In genomic region chr3:142941319-142942024, GRCm38 (mm10) we compare ENCODE assay signal across 14 mouse cellular contexts. TPM values are rescaled to one million over a fixed set of nuclear protein-coding genes. Genes with fewer than 3 reads are reported as not detected.
DNase-seq lines count a peak whose midpoint lies in the region; ATAC-seq and TF ChIP-seq lines count a peak whose summit lies in the region.
"Had no signal": no experiment of that assay in that cellular context is flagged by ENCODE, and none has a peak within 500 bp of the region (broad histone marks: within the 10 kb centered on the region; RNA-seq: fewer than 3 reads in every experiment).

No protein-coding gene starts in this region.

- no peaks in the 10 kb centered on the region for H3K27me3 ChIP-seq in embryonic facial prominence, embryonic 14.5 days (replicated peaks; ENCODE audit: control insufficient read depth, insufficient read depth, low read length)
- no peaks in the 10 kb centered on the region for H3K27me3 ChIP-seq in embryonic facial prominence, embryonic 10.5 days (replicated peaks; ENCODE audit: low read depth, poor library complexity, severe bottlenecking)
- no peaks in the 10 kb centered on the region for H3K27me3 ChIP-seq in stomach, embryonic 16.5 days (ENCODE audit: control insufficient read depth, insufficient read depth, low read length)
- H3K27me3 ChIP-seq: hindbrain, embryonic 15.5 days; neural tube, embryonic 13.5 days had no signal

- TF ChIP-seq CTCF in lung, adult 2 months (IDR thresholded peaks at IDR 0.05; ENCODE audit: insufficient read depth, low read length): no peak

- H3K36me3 ChIP-seq in embryonic facial prominence, embryonic 14.5 days (ENCODE audit: control insufficient read depth, insufficient read depth, low read length): no peaks in the 10 kb centered on the region
- no peaks in the 10 kb centered on the region for H3K36me3 ChIP-seq in embryonic facial prominence, embryonic 10.5 days (replicated peaks)
- no peaks in the 10 kb centered on the region for H3K36me3 ChIP-seq in stomach, embryonic 16.5 days (ENCODE audit: control insufficient read depth, insufficient read depth, low read length)
- H3K36me3 ChIP-seq: hindbrain, embryonic 15.5 days; neural tube, embryonic 13.5 days had no signal

- H3K9me3 ChIP-seq in embryonic facial prominence, embryonic 14.5 days (ENCODE audit: control insufficient read depth, low read length): no peaks in the 10 kb centered on the region
- no peaks in the 10 kb centered on the region for H3K9me3 ChIP-seq in embryonic facial prominence, embryonic 10.5 days
- H3K9me3 ChIP-seq in stomach, embryonic 16.5 days (replicated peaks; ENCODE audit: control insufficient read depth, low read length): no peaks in the 10 kb centered on the region
- H3K9me3 ChIP-seq: hindbrain, embryonic 15.5 days; neural tube, embryonic 13.5 days had no signal

- no peak overlapping the region for H3K4me2 ChIP-seq in embryonic facial prominence, embryonic 14.5 days (ENCODE audit: low read depth, low read length)
- no peak overlapping the region for H3K4me2 ChIP-seq in stomach, embryonic 16.5 days (ENCODE audit: low read depth, low read length)
- H3K4me2 ChIP-seq: hindbrain, embryonic 15.5 days; midbrain, embryonic 11.5 days; neural tube, embryonic 13.5 days had no signal

- ATAC-seq in embryonic facial prominence, embryonic 14.5 days (ENCODE audit: low read depth): no peak
- peak; percentile 79 for ATAC-seq in stomach, embryonic 16.5 days (ENCODE audit: insufficient read depth, low FRiP score)

- 35% methylated on average over 6 of the region's 6 CpGs for WGBS in embryonic facial prominence, embryonic 14.5 days
- WGBS in embryonic facial prominence, embryonic 10.5 days: 56% methylated on average over 6 of the region's 6 CpGs
- WGBS in lung, adult 2 months: 38% methylated on average over 6 of the region's 6 CpGs
- 39% methylated on average over 6 of the region's 6 CpGs for WGBS in stomach, embryonic 16.5 days

- H3K27ac ChIP-seq in embryonic facial prominence, embryonic 14.5 days (replicated peaks; ENCODE audit: low read depth, low read length): no peak overlapping the region
- no peak overlapping the region for H3K27ac ChIP-seq in embryonic facial prominence, embryonic 10.5 days (replicated peaks)
- peak overlapping the region; percentile 62; the same call in 1 of the 2 replicates for H3K27ac ChIP-seq in stomach, embryonic 16.5 days (ENCODE audit: low read length)
- H3K27ac ChIP-seq: hindbrain, embryonic 15.5 days; neural tube, embryonic 13.5 days had no signal

- no peak for TF ChIP-seq POLR2A in lung, adult 2 months (IDR thresholded peaks at IDR 0.05; ENCODE audit: borderline replicate concordance, extremely low read depth, low read depth, low read length)

- DNase-seq in embryonic facial prominence, embryonic 14.5 days (ENCODE audit: low spot score): peak; percentile 16
- DNase-seq in embryonic facial prominence, embryonic 10.5 days (ENCODE audit: low spot score): no peak
- peak; percentile 24 to 61 for DNase-seq in lung, adult 18-20 months
- no peak for DNase-seq in lung, adult 2 months
- peak; percentile 33 to 44 for DNase-seq in heart, postnatal 14 days
- DNase-seq in spleen, postnatal 14 days (ENCODE audit: low spot score in 2 of 2): no peak
- no peak for DNase-seq in frontal cortex, postnatal 36 days (ENCODE audit: low spot score in 2 of 2)
- DNase-seq: adrenal gland, postnatal 36 days; cerebellum, postnatal 25 days had no signal

- H3K4me3 ChIP-seq in embryonic facial prominence, embryonic 14.5 days (ENCODE audit: low read depth, low read length): no peak overlapping the region
- H3K4me3 ChIP-seq in embryonic facial prominence, embryonic 10.5 days: no peak overlapping the region
- no peak overlapping the region for H3K4me3 ChIP-seq in lung, adult 2 months (replicated peaks; ENCODE audit: extremely low read depth, low read depth, low read length)
- H3K4me3 ChIP-seq in stomach, embryonic 16.5 days (replicated peaks; ENCODE audit: low read length): no peak overlapping the region
- H3K4me3 ChIP-seq: erythroblast, embryonic 14.5 days; hindbrain, embryonic 15.5 days; neural tube, embryonic 13.5 days had no signal

- H3K9ac ChIP-seq in embryonic facial prominence, embryonic 14.5 days (ENCODE audit: low read depth, low read length): no peak overlapping the region
- H3K9ac ChIP-seq in stomach, embryonic 16.5 days (ENCODE audit: low read length): no peak overlapping the region
- H3K9ac ChIP-seq: hindbrain, embryonic 15.5 days; neural tube, embryonic 13.5 days had no signal

- peaks cover 4% of the 10 kb centered on the region; the same call in 1 of the 2 replicates for H3K4me1 ChIP-seq in embryonic facial prominence, embryonic 14.5 days (ENCODE audit: control insufficient read depth, insufficient read depth, low read length)
- peaks cover 5% of the 10 kb centered on the region for H3K4me1 ChIP-seq in embryonic facial prominence, embryonic 10.5 days
- H3K4me1 ChIP-seq in lung, adult 2 months (ENCODE audit: control insufficient read depth, insufficient read depth, low read length): no peaks in the 10 kb centered on the region
- no peaks in the 10 kb centered on the region for H3K4me1 ChIP-seq in stomach, embryonic 16.5 days (ENCODE audit: control insufficient read depth, insufficient read depth, low read length)
- H3K4me1 ChIP-seq: hindbrain, embryonic 15.5 days; neural tube, embryonic 13.5 days had no signal

- intact Hi-C loops in heart, postnatal 14 days (cut with DNase I): no loop called here

RNA-seq across cellular contexts. Expression of gene Pkn2, which starts 59.7 kb away (rescaled TPM):
- polyA plus RNA-seq in embryonic facial prominence, embryonic 14.5 days (2014; fragmentation: Nextera tagmentation; extraction: Ambion mirVana): 39.5 and 42.8 TPM in 2 replicates
- polyA plus RNA-seq in embryonic facial prominence, embryonic 10.5 days (2016; fragmentation: Nextera tagmentation; extraction: Ambion mirVana): 55.0 and 55.6 TPM in 2 replicates
- 17.6 and 44.1 TPM in 2 replicates for polyA plus RNA-seq in lung, adult 2 months (2012; rRNA removed)
- total RNA-seq in heart, postnatal 14 days (2021): 10 to 100 TPM; 41.3 to 44.4 TPM
- 30.7 and 33.8 TPM in 2 replicates for polyA plus RNA-seq in stomach, embryonic 16.5 days (2015; fragmentation: Nextera tagmentation; extraction: Ambion mirVana)

Comparison
In these comparisons a context has a peak if more than half of its experiments do, and no peak if none do; other contexts are left out.
1. DNase-seq: peak in embryonic facial prominence, embryonic 14.5 days (single experiment), lung, adult 18-20 months (2 of 2) and heart, postnatal 14 days (2 of 2); none in embryonic facial prominence, embryonic 10.5 days (single experiment), lung, adult 2 months (single experiment), spleen, postnatal 14 days (0 of 2) and frontal cortex, postnatal 36 days (0 of 2).